Mouse (Mus musculus): ENCODE results near the gene Cmip. TPM values are rescaled to one million over a fixed set of nuclear protein-coding genes. Genes with fewer than 3 reads are reported as not detected.

Cmip gene
- polyA plus RNA-seq, 1 experiment from 2014 or later, result 9.4 TPM

DNA sequence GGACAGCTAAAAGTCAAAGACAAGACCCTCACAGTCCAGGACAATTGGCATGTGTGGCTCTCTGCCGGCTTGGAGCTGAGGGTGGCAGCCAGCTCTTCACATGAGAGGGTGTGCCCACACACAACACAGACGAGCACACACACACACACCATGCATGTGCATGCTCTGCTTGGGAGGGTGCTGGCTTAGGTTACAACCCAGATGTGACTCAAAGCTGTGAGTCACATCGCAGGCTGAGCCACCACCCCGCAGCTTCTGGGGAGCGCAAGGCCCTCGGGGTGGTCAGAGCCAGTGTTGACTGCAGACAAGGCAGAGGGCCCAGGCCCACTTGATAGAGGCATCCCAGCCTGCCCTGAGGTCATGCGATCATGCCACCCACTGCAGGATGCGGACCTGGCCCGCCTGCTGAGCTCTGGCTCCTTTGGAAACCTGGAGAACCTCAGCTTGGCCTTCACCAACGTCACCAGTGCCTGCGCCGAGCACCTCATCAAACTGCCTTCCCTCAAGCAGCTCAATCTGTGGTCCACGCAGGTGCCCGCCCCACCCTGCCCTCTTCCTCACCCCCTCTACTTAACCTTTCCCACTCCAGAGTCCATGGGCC, 197.8 kb downstream of the Cmip start:
- no peaks in the 10 kb centered on the region for H3K9me3 ChIP-seq (replicated peaks)
- no peak for ATAC-seq (replicated peaks; ENCODE audit: insufficient number of reproducible peaks, insufficient read depth, low FRiP score, low read depth)
- no peaks in the 10 kb centered on the region for H3K27me3 ChIP-seq
- no peak overlapping the region for H3K4me2 ChIP-seq
- WGBS, result 94% methylated on average over 14 of the region's 14 CpGs
- no peaks in the 10 kb centered on the region for H3K4me1 ChIP-seq (replicated peaks)
- no peak overlapping the region for H3K9ac ChIP-seq
- no peak overlapping the region for H3K27ac ChIP-seq
- no peak overlapping the region for H3K4me3 ChIP-seq
- peaks cover 14% of the 10 kb centered on the region for H3K36me3 ChIP-seq

DNA sequence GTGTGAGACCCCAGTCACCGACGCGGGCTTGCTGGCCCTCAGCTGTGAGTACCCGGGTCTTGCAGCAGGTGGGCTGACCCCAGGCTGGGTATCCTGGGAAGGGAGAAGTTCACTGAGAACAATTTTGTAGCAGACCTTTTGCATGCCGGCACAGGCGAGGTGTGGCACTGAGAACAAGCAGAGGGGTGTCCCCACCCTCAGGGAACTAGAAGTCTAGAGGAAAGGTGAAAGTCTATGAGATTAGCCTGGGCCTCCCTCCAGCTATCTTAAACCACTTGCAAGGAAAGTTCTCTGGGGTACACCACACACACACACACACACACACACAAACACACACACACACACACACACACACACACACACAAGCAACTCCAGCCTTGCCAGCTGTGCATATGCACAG, 198.8 kb downstream of the Cmip start:
- WGBS, result 86% methylated on average over 6 of the region's 6 CpGs
- H3K9ac ChIP-seq, result no peak overlapping the region
- no peak overlapping the region for H3K27ac ChIP-seq
- no peaks in the 10 kb centered on the region for H3K9me3 ChIP-seq (replicated peaks)
- H3K4me3 ChIP-seq, result no peak overlapping the region
- H3K36me3 ChIP-seq, result peaks cover 14% of the 10 kb centered on the region
- H3K4me1 ChIP-seq (replicated peaks), result no peaks in the 10 kb centered on the region
- no peaks in the 10 kb centered on the region for H3K27me3 ChIP-seq
- ATAC-seq (replicated peaks; ENCODE audit: insufficient number of reproducible peaks, insufficient read depth, low FRiP score, low read depth), result no peak
- H3K4me2 ChIP-seq, result no peak overlapping the region

DNA sequence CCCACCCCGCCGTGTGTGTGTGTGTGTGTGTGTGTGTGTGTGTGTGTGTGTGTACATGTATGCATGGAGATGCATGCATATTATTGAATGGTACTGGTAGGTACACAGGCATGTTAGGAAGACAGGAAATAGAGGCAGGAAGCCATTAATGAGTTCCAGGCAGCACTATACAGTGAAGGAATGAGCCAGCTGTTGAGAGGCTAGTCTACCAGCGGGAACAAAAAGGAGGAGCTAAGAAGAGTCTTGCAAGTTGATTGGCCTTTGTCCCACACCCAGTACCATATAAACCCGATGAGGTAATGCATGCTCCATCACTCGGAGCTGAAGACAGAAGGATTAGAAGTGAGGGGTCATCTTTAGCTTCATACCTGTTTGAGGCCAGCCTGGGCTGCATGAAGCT, 201.6 kb downstream of the Cmip start:
- 65% methylated on average over 5 of the region's 5 CpGs for WGBS
- Histone ChIP-seq H3K4me3 (no peak overlapping the region), H3K27ac (no peak overlapping the region), H3K27me3 (no peaks in the 10 kb centered on the region), H3K4me2 (no peak overlapping the region), H3K9ac (no peak overlapping the region), H3K36me3 (peaks cover 5% of the 10 kb centered on the region), H3K9me3 (replicated peaks) (no peaks in the 10 kb centered on the region), H3K4me1 (replicated peaks) (no peaks in the 10 kb centered on the region)
- no peak for ATAC-seq (replicated peaks; ENCODE audit: insufficient number of reproducible peaks, insufficient read depth, low FRiP score, low read depth)

DNA sequence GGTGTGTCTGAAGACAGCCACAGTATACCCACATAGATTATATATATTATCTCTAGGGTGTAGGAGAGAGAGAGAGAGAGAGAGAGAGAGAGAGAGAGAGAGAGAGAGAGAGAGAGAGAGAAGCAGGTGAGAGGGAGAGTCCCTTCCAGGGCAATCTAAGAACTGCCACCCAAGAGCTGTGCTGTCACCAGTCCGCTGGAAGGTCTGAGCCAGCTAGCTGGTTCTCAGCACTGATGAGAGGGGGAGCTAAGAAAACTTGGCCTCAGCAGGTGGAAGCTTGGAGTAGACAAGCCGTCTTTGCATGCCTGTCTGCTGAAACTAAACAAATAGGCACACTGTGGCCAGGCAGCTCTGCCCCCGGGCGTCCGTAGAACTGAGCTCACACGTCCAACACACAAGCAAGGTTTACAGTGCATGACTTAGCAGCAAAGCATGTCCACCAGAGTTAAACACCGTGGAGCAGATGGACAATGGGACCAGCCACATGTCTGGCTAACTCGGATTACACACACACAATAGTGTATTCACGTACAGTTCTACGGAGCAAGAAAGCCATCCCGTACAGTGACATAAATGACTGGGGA, 205.9 kb downstream of the Cmip start:
- Histone ChIP-seq H3K4me3 (no peak overlapping the region), H3K4me2 (no peak overlapping the region), H3K27me3 (no peaks in the 10 kb centered on the region), H3K4me1 (replicated peaks) (no peaks in the 10 kb centered on the region), H3K9me3 (replicated peaks) (no peaks in the 10 kb centered on the region), H3K27ac (no peak overlapping the region), H3K36me3 (no peaks in the 10 kb centered on the region), H3K9ac (no peak overlapping the region)
- no peak for ATAC-seq (replicated peaks; ENCODE audit: insufficient number of reproducible peaks, insufficient read depth, low FRiP score, low read depth)
- 74% methylated on average over 11 of the region's 11 CpGs for WGBS

DNA sequence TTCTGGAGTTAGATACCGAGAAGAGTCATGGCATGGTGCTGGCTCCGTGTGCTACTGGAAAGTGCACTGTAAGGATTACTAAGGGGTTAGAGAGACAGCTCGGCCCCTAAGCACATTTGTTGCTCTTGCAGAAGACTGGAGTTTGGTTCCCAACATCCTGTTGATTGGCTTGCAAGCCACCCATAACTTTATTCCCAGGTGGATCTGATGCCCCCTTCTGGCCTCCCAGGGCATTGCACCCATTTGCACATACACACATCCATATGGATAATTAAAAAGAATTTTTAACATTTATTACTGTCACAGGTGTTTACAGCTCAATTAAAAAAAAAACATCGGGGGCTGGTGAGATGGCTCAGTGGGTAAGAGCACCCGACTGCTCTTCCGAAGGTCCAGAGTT, 207.7 kb downstream of the Cmip start:
- Histone ChIP-seq H3K4me3 (no peak overlapping the region), H3K27ac (no peak overlapping the region), H3K9ac (no peak overlapping the region), H3K36me3 (no peaks in the 10 kb centered on the region), H3K9me3 (replicated peaks) (no peaks in the 10 kb centered on the region), H3K4me2 (no peak overlapping the region), H3K27me3 (no peaks in the 10 kb centered on the region), H3K4me1 (replicated peaks) (no peaks in the 10 kb centered on the region)
- WGBS, result 90% methylated on average over 6 of the region's 6 CpGs
- ATAC-seq (replicated peaks; ENCODE audit: insufficient number of reproducible peaks, insufficient read depth, low FRiP score, low read depth), result no peak

DNA sequence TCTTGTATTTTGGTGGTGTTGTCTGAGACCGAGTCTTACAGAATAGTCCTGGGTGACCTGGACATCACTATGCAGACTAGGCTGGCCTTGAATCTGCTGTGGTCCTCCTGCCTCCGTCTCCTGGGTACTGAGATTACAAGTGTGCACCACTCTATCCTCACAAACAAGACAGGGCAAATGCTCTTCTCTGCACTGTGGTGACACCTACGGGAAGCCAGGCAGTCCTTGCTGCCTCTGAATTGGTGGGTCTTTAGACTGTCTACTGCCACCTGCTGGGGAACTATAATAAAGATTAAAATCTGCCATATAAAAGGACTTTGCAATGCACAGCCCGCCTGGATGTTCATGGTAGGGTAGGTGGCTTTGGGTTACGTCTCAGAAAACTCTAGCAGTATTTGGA, 208.4 kb downstream of the Cmip start:
- peaks cover 6% of the 10 kb centered on the region for H3K4me1 ChIP-seq (replicated peaks)
- peak; percentile 25; the same call in 1 of the 2 replicates for ATAC-seq (replicated peaks; ENCODE audit: insufficient number of reproducible peaks, insufficient read depth, low FRiP score, low read depth)
- no peak overlapping the region for H3K9ac ChIP-seq
- no peak overlapping the region for H3K27ac ChIP-seq
- H3K27me3 ChIP-seq, result no peaks in the 10 kb centered on the region
- H3K4me3 ChIP-seq, result no peak overlapping the region
- no peaks in the 10 kb centered on the region for H3K36me3 ChIP-seq
- H3K9me3 ChIP-seq (replicated peaks), result no peaks in the 10 kb centered on the region
- 33% methylated on average over 5 of the region's 5 CpGs for WGBS
- no peak overlapping the region for H3K4me2 ChIP-seq

DNA sequence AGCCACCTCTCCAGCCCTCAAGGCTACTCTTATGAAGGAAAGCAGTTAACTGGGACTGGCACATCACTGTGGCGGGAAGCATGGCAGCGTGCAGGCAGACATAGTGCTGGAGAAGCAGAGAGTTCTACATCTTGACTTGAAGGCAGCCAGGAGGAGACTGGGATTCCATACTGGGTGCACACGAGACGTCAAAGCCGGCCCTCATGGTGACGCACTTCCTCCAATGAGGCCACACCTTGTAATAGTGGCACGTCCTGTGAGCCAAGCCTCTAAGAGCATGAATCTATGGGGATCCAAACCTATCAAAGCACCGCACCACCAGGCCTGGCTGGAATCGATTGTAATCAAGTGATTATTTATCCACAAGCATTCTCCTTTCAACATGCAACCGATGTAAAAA, 210.6 kb downstream of the Cmip start:
- Histone ChIP-seq H3K4me1 (replicated peaks) (peaks cover 12% of the 10 kb centered on the region), H3K4me3 (no peak overlapping the region), H3K9ac (no peak overlapping the region), H3K4me2 (no peak overlapping the region), H3K27me3 (no peaks in the 10 kb centered on the region), H3K27ac (no peak overlapping the region), H3K36me3 (no peaks in the 10 kb centered on the region), H3K9me3 (replicated peaks) (no peaks in the 10 kb centered on the region)
- 74% methylated on average over 10 of the region's 10 CpGs for WGBS
- ATAC-seq (replicated peaks; ENCODE audit: insufficient number of reproducible peaks, insufficient read depth, low FRiP score, low read depth), result no peak

DNA sequence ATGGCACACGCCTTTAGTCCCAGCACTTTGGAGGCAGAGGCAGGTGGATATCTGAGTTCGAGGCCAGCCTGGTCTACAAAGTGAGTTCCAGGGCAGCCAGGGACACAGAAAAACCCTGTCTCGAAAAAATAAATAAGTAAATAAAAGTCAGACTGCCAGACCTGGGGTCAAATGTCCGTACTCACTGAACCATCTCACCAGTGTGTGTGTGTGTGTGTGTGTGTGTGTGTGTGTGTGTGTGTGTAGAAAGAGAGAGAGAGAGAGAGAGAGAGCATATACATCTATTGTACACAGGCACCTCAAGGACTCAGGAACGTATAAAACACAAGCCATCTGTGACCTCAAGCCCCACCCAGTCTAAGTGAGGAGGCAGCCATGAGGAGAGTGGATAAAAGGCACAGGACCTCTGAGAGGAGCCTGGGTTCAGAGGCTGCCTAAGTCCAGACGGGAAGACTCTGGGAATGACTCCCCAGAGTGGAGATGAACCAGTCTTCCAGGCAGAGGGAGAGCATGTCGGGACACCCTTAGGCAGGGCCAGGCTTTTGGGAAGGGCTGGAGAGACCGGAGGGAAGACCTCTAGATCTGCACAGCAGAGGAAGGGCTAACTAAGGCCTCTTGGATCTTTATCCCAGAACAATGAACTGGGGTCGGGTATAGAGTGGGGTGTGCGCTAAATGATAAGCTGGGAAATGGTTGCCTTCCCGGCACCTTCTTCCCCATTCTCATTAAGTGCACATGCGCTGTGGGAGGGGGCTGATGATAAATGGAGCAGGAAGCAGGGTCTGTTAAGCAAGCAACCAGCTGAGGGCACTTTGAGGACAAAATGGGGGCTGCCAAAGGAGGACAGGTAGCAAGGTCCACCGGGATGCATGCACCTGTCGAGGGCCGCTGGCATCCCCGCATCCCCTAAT, 212.8 kb downstream of the Cmip start:
- 0 out of 2 replicates have a peak, but pooled peaks have one; percentile 8 for ATAC-seq (replicated peaks; ENCODE audit: insufficient number of reproducible peaks, insufficient read depth, low FRiP score, low read depth)
- Histone ChIP-seq H3K27me3 (no peaks in the 10 kb centered on the region), H3K4me3 (peak overlapping the region; percentile 24), H3K9ac (no peak overlapping the region), H3K4me2 (peak overlapping the region; percentile 57), H3K4me1 (replicated peaks) (peaks cover 12% of the 10 kb centered on the region), H3K36me3 (no peaks in the 10 kb centered on the region), H3K9me3 (replicated peaks) (no peaks in the 10 kb centered on the region), H3K27ac (no peak overlapping the region; the same call in 1 of the 2 replicates)
- WGBS, result 39% methylated on average over 16 of the region's 16 CpGs

DNA sequence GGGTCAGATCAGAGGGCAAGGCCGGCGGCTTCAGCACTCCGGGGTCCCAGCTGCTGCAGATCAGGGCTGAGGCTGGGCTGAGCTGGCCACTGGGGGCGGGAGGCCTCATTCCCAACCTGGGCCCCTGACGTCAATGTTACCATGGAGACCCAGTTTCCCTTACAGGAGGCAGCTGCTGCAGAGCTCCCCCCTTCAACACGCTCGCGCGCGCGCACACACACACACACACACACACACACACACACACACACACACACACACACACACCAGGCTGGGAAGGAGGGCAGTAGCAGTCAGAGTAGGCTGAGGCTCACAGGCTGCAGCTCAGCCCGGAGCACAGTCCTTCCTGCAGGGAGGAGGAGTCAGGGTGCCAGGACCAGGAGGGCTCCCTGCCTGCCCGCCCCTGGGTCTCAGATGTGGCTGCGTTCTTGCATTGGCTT, 213.5 kb downstream of the Cmip start:
- H3K9ac ChIP-seq, result no peak overlapping the region
- no peaks in the 10 kb centered on the region for H3K9me3 ChIP-seq (replicated peaks)
- H3K36me3 ChIP-seq, result no peaks in the 10 kb centered on the region
- H3K27ac ChIP-seq, result no peak overlapping the region; the same call in 1 of the 2 replicates
- peak overlapping the region; percentile 57 for H3K4me2 ChIP-seq
- peak overlapping the region; percentile 24 for H3K4me3 ChIP-seq
- H3K27me3 ChIP-seq, result no peaks in the 10 kb centered on the region
- under 1% methylated on average over 14 of the region's 14 CpGs for WGBS
- H3K4me1 ChIP-seq (replicated peaks), result peaks cover 12% of the 10 kb centered on the region
- ATAC-seq (replicated peaks; ENCODE audit: insufficient number of reproducible peaks, insufficient read depth, low FRiP score, low read depth), result peak; percentile 80

DNA sequence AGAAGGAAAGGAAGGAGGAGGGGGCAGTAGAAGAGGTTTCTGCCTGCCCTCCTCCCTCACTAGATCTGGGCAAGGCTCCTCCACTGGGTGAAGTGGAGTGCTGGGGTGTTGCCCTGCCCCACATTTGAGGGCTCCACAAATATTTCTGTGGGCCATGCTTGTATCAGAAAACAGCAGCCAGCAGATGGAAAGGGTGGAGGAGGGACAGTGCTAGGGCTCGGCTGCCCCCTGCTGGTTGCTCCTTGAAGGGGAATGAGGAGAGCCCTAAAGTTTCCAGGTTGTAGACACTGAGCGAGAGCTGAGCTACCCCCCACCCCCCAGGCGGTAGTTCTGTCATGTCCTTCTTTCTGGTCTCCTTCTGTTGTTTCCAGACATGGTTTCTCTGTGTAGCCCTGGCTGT, 214.3 kb downstream of the Cmip start:
- Histone ChIP-seq H3K4me3 (no peak overlapping the region), H3K9me3 (replicated peaks) (no peaks in the 10 kb centered on the region), H3K36me3 (no peaks in the 10 kb centered on the region), H3K4me2 (no peak overlapping the region), H3K27me3 (no peaks in the 10 kb centered on the region), H3K4me1 (replicated peaks) (peaks cover 12% of the 10 kb centered on the region), H3K9ac (no peak overlapping the region), H3K27ac (no peak overlapping the region)
- 9% methylated on average over 3 of the region's 3 CpGs for WGBS
- no peak; the same call in 1 of the 2 replicates for ATAC-seq (replicated peaks; ENCODE audit: insufficient number of reproducible peaks, insufficient read depth, low FRiP score, low read depth)

DNA sequence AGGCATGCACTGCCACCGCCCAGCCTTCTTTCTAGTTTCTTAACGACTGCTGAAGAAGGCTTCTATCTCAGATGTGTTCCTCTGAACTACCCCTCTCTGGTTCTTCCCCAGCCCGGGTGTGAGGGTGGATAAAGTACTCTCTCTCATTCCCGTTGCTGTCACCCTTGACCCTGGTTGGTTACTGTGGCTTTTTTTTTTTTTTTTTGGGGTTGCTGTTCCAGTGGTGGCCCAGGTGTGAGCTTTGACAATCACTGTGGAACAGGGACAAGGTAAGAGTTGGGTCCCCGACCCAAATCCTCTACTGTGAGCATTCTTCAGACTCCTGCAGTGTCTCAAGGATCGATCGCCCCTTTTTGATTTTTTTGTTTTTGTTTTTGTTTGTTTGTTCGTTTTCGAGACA, 214.8 kb downstream of the Cmip start:
- Histone ChIP-seq H3K9ac (no peak overlapping the region), H3K4me1 (replicated peaks) (peaks cover 12% of the 10 kb centered on the region), H3K27me3 (no peaks in the 10 kb centered on the region), H3K36me3 (no peaks in the 10 kb centered on the region), H3K9me3 (replicated peaks) (no peaks in the 10 kb centered on the region), H3K4me2 (no peak overlapping the region), H3K27ac (no peak overlapping the region), H3K4me3 (no peak overlapping the region)
- WGBS, result 68% methylated on average over 9 of the region's 9 CpGs
- no peak for ATAC-seq (replicated peaks; ENCODE audit: insufficient number of reproducible peaks, insufficient read depth, low FRiP score, low read depth)

Measured in heart, embryonic 15.5 days (tissue).